Mouse (Mus musculus) spleen, postnatal 14 days (tissue): ENCODE results near the gene Ankrd65.

Experiments
- DNase-seq, 2 experiments: peaks; one replicate each; pipeline ENCODE4 v3.0.0; 2021 to 2022; ENCODE audit warnings: low spot score in 2 of 2

Gene Ankrd65

GRCm38 (mm10) chr4:155846871-155847578, 56.8 kb downstream of the Ankrd65 start, which contains the start of gene Dvl1:
TSS of gene Dvl1 (plus strand) at chr4:155847402.
- DNase-seq: peak; percentile 97 to 98

DNA sequence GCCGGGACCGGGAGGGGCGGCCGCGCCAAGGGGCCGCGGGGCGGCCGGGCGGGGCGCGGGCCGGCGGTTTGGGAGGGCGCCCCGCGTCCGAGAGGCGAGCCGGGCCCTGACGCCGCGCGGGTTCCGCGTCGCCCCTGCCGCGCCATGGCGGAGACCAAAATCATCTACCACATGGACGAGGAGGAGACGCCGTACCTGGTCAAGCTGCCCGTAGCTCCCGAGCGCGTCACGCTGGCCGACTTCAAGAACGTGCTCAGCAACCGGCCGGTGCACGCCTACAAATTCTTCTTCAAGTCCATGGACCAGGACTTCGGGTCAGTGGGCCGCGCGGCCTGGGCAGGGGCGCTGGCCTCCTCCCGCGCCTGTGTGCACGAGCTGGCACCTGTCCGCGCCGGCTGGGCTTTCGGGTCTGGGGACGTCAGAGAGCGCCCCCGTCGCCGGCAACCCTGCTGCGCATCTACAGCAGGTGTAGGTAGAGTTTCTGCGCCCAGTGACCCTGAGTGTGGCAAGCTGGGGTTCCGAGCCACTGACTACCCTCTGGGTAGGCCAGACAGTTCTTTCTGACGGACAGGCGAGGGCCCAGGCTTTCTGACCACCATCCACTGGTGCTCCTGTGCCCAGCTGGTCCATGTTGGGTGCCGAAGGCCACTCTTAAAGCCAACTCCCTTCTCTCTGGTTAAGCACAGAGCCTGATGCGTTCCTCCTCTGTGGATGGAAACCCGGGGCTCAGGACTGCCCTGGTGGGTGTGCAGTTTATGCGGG, 57.5 kb downstream of the Ankrd65 start:
- DNase-seq: peak in 1 of 2 experiments; percentile 31

GRCm38 (mm10) chr4:155848434-155849095, 58.3 kb downstream of the Ankrd65 start:
- DNase-seq: no peak
